Mouse (Mus musculus) limb, embryonic 14.5 days (tissue): ENCODE results near the gene Fuca1. TPM values are rescaled to one million over a fixed set of nuclear protein-coding genes. Genes with fewer than 3 reads are reported as not detected.

ENCODE experiments used
- ATAC-seq: fragments of 200-750 bp; cut with Nextera tagmentation; 2 replicates; pipeline ENCODE4 v1.8.0; 2017; ENCODE audit warnings: low read depth, moderate number of reproducible peaks, moderate TSS enrichment; ENCODE audit not compliant: low FRiP score
- DNase-seq: peaks from one replicate; pipeline ENCODE4 v3.0.0-alpha.2; 2015; ENCODE audit warnings: low spot score
- H3K27ac ChIP-seq: fragments of 300-500 bp; sonication (generic); replicated peaks from 2 replicates; pipeline ENCODE4 v1.5.1; 2014; ENCODE audit warnings: low read depth, mild to moderate bottlenecking, low read length, moderate library complexity, mixed read lengths
- H3K27me3 ChIP-seq: fragments of 300-500 bp; sonication (generic); 2 replicates; pipeline ENCODE4 v1.6.1; 2014; ENCODE audit warnings: low read length, mixed read lengths; ENCODE audit not compliant: control insufficient read depth, insufficient read depth
- H3K36me3 ChIP-seq: fragments of 300-500 bp; sonication (generic); 2 replicates; pipeline ENCODE4 v1.6.1; 2014; ENCODE audit warnings: mild to moderate bottlenecking, low read length, moderate library complexity, mixed read lengths; ENCODE audit not compliant: control insufficient read depth, insufficient read depth
- H3K4me1 ChIP-seq: fragments of 300-500 bp; sonication (generic); 2 replicates; pipeline ENCODE4 v1.6.1; 2014; ENCODE audit warnings: antibody characterized with exemption, low read length, mixed read lengths; ENCODE audit not compliant: control insufficient read depth, insufficient read depth
- H3K4me2 ChIP-seq: fragments of 300-500 bp; sonication (generic); replicated peaks from 2 replicates; pipeline ENCODE4 v1.6.1; 2014; ENCODE audit warnings: low read depth, mild to moderate bottlenecking, low read length, moderate library complexity; ENCODE audit not compliant: severe bottlenecking
- H3K4me3 ChIP-seq: fragments of 300-500 bp; sonication (generic); replicated peaks from 2 replicates; pipeline ENCODE4 v1.5.1; 2014; ENCODE audit warnings: low read length
- H3K9ac ChIP-seq: fragments of 300-500 bp; sonication (generic); 2 replicates; pipeline ENCODE4 v1.6.1; 2014; ENCODE audit warnings: mild to moderate bottlenecking, low read depth, low read length, moderate library complexity; ENCODE audit not compliant: severe bottlenecking
- H3K9me3 ChIP-seq: fragments of 300-500 bp; sonication (generic); 2 replicates; pipeline ENCODE4 v1.6.1; 2016; ENCODE audit warnings: low read length; ENCODE audit not compliant: control insufficient read depth
- POLR2A ChIP-seq: fragments of 200-500 bp; IDR thresholded peaks from 2 replicates; pipeline ENCODE4 v1.8.0; 2012; ENCODE audit warnings: inconsistent platforms, mild to moderate bottlenecking, moderate library complexity, borderline replicate concordance; ENCODE audit not compliant: insufficient read depth, insufficient read length; ENCODE audit errors: extremely low read depth
- WGBS: fragments of 180-500 bp; shearing (Covaris S2); extraction: QIAGEN DNeasy Blood & Tissue Kit; methylation state at CpG from one replicate; pipeline ENCODE4 v1.1.7; 2014; 5-methylcytosine and 5-hydroxymethylcytosine counted together
- polyA plus RNA-seq, 2 experiments: library from polyadenylated mRNA; depleted of rRNA in 1 of 2; stranded (reverse) in 1 of 2; unstranded in 1 of 2; fragments of >200 nt; fragmentation: Nextera tagmentation in 1 of 2; extraction: Ambion mirVana in 1 of 2; gene quantifications; 2 replicates each; pipeline versions ENCODE4 v1.2.1 to v1.2.3; 2012 to 2014

Gene Fuca1
- polyA plus RNA-seq, 2 experiments: 50.1 to 80.8 TPM

DNA sequence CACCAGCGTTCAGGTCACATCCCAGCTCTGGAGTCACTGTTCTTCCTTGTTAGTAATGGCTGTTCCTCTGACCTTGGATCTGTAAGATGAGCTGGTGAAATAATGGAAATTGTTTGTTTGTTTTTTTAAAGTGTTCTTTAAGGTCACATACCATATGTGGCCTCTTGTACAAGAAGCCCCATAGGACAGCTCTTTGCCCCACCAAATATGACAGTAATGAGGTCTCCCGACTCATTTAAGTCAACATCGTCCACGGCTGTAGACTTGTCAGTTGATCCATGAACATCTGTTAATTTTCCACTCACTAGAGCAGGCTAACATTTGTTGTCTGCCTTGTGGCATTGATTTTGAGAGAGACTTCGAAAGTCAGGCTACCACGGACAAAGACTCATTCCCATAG, 41.5 kb upstream of the Fuca1 start:
- ATAC-seq: no peak
- Histone ChIP-seq H3K36me3 (no peaks in the 10 kb centered on the region), H3K4me3 (no peak overlapping the region), H3K27me3 (no peaks in the 10 kb centered on the region), H3K4me2 (no peak overlapping the region), H3K9me3 (no peaks in the 10 kb centered on the region), H3K27ac (no peak overlapping the region), H3K4me1 (peaks cover 27% of the 10 kb centered on the region), H3K9ac (no peak overlapping the region)
- 73% methylated on average over 6 of the region's 6 CpGs for WGBS
- no peak for TF ChIP-seq POLR2A
- DNase-seq: no peak

DNA sequence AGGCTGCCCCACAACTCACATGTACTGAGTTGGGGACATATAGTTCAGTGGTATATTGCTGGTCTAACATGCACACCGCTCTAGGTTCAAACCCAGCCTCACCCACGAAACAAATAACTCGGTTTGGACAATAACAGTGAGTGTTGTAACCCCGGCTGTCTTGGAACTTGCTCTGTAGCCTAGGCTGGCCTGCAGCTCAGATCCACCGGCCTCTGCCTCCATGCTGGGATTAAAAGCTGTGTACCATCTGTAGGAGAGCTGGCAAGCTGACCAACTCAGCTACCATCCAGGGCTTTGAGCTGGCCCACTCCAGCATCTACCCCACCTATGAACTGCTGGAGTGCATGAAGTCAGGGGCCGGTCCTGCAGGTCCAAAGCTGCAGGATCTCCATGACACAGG, 40.5 kb upstream of the Fuca1 start:
- 90% methylated on average over 6 of the region's 6 CpGs for WGBS
- Histone ChIP-seq H3K4me3 (no peak overlapping the region), H3K4me2 (no peak overlapping the region), H3K4me1 (peaks cover 19% of the 10 kb centered on the region), H3K9me3 (no peaks in the 10 kb centered on the region), H3K36me3 (no peaks in the 10 kb centered on the region), H3K9ac (no peak overlapping the region), H3K27ac (no peak overlapping the region), H3K27me3 (no peaks in the 10 kb centered on the region)
- DNase-seq (no peak), ATAC-seq (no peak)
- TF ChIP-seq POLR2A: no peak

DNA sequence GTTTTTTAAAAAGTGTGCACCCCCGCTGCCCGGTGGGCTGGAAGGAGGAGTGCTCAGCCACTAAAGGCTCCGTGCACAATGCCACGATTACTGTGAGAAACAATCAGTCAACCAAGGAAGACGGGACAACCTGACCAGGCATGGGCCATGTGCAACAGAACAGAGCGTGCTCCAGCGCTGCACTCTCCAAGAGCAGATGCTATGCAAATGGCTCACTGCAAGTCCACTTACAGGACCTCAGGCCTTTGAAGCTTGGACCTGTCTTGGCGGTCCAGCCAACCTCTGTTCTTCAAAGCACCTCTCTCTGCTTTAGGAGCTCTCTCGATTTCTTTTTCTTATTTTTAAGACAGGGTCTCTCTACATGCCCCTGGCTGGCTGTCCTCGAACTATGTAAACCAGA, 40.0 kb upstream of the Fuca1 start:
- H3K4me1 ChIP-seq: peaks cover 17% of the 10 kb centered on the region
- TF ChIP-seq POLR2A: no peak
- no peaks in the 10 kb centered on the region for H3K36me3 ChIP-seq
- ATAC-seq (no peak), DNase-seq (no peak)
- H3K9me3 ChIP-seq: no peaks in the 10 kb centered on the region
- H3K27ac ChIP-seq: no peak overlapping the region
- H3K4me2 ChIP-seq: no peak overlapping the region
- no peak overlapping the region for H3K9ac ChIP-seq
- no peaks in the 10 kb centered on the region for H3K27me3 ChIP-seq
- H3K4me3 ChIP-seq: no peak overlapping the region
- WGBS: 90% methylated on average over 10 of the region's 10 CpGs

DNA sequence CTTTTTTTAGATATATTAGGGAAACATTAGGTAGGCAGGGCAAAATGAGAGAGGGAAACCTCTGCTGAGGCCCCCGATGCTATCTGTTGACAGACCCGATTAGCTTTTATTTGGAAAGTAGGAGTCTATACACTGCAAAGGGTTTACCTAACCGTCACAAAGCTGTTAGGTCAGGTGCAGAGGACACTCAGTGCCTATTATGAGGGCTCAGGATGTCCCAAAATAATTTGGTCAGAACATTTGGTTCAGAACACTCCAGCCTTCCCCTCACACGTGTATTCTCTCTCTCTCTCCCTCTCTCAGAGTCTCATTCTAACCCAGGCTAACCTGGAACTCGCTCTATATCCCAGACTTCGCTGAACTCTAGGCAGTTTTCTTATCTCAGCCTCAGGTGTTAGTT, 38.5 kb upstream of the Fuca1 start:
- TF ChIP-seq POLR2A: no peak
- H3K4me3 ChIP-seq: no peak overlapping the region
- H3K9me3 ChIP-seq: no peaks in the 10 kb centered on the region
- DNase-seq (no peak), ATAC-seq (no peak)
- 79% methylated on average over 6 of the region's 6 CpGs for WGBS
- H3K4me1 ChIP-seq: peaks cover 3% of the 10 kb centered on the region
- H3K4me2 ChIP-seq: no peak overlapping the region
- no peaks in the 10 kb centered on the region for H3K27me3 ChIP-seq
- H3K36me3 ChIP-seq: no peaks in the 10 kb centered on the region
- no peak overlapping the region for H3K27ac ChIP-seq
- no peak overlapping the region for H3K9ac ChIP-seq

DNA sequence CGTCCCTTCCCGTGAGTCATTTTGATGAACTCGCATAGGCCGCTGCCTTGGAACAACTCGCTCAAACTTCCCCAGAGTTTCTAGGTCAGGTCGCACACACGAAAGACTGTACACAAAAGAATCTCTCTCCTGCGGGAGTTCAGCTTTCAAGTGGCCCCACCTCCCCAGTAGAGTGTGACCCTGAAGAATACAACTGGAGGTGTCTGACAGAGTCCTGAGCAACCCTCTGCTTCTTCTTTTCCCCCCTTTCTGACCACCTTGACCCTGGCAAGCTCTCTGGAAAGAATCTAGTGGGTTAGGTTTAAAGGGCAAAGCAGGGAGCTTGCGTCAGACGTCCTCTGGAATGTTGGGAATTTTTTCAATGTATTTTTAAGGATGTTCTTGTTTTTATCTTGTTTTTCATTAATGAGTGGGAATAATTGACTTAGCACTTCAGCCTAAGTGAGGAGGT, 37.1 kb upstream of the Fuca1 start:
- no peak overlapping the region for H3K27ac ChIP-seq
- 51% methylated on average over 10 of the region's 10 CpGs for WGBS
- no peaks in the 10 kb centered on the region for H3K9me3 ChIP-seq
- no peak overlapping the region for H3K4me3 ChIP-seq
- no peak for TF ChIP-seq POLR2A
- DNase-seq: no peak
- H3K9ac ChIP-seq: no peak overlapping the region
- H3K36me3 ChIP-seq: no peaks in the 10 kb centered on the region
- H3K4me2 ChIP-seq: no peak overlapping the region
- H3K27me3 ChIP-seq: no peaks in the 10 kb centered on the region
- ATAC-seq: no peak
- H3K4me1 ChIP-seq: 0 out of 2 replicates have a peak, but pooled peaks cover 2% of the 10 kb centered on the region
